Mouse (Mus musculus) layer of hippocampus, adult 18-20 months (tissue): ENCODE data around the gene Cog5. TPM values are rescaled to one million over a fixed set of nuclear protein-coding genes. Genes with fewer than 3 reads are reported as not detected.

Experiments used
- DNase-seq, 2 experiments: peaks; one replicate each; pipeline ENCODE4 v3.0.0; 2022; ENCODE audit warnings: low spot score in 2 of 2
- total RNA-seq, 2 experiments: library from RNA; stranded (reverse); gene quantifications; 2 replicates each; pipeline ENCODE4 v1.2.3; 2021

Gene Cog5
- total RNA-seq, 2 experiments from 2014 or later, result 63.6 to 64.7 TPM

GRCm38 (mm10) chr12:31928498-31928897, 273.8 kb downstream of the Cog5 start:
- DNase-seq, result no peak

- DNase-seq, result no peak
Measured at GRCm38 (mm10) chr12:31931818-31932217, 277.1 kb downstream of the Cog5 start.

- DNase-seq, result no peak
Measured at GRCm38 (mm10) chr12:31936657-31937300, 282.1 kb downstream of the Cog5 start.

GRCm38 (mm10) chr12:31937613-31938012, 282.9 kb downstream of the Cog5 start:
- DNase-seq, result no peak

GRCm38 (mm10) chr12:31938391-31938997, 283.8 kb downstream of the Cog5 start:
- no peak for DNase-seq

- DNase-seq, result no peak
Measured at GRCm38 (mm10) chr12:31939026-31939425, 284.4 kb downstream of the Cog5 start.

- DNase-seq, result no peak
Measured at GRCm38 (mm10) chr12:31943020-31943654, 288.5 kb downstream of the Cog5 start.

- DNase-seq, result no peak
Measured at GRCm38 (mm10) chr12:31944405-31944804, 289.7 kb downstream of the Cog5 start.

GRCm38 (mm10) chr12:31947476-31947875, 292.8 kb downstream of the Cog5 start:
- DNase-seq, result no peak

GRCm38 (mm10) chr12:31948101-31949000, 293.7 kb downstream of the Cog5 start:
- no peak for DNase-seq

GRCm38 (mm10) chr12:31949193-31949741, 294.6 kb downstream of the Cog5 start:
- DNase-seq, result peak; percentile 85 to 93

GRCm38 (mm10) chr12:31949759-31950658, 295.3 kb downstream of the Cog5 start, which contains the start of gene Hbp1:
Hbp1 (minus strand) TSS chr12:31950535.
- DNase-seq, result peak; percentile 100

- no peak for DNase-seq
Measured at GRCm38 (mm10) chr12:31950659-31951031, 296.0 kb downstream of the Cog5 start.

GRCm38 (mm10) chr12:31955843-31956242, 301.2 kb downstream of the Cog5 start:
- DNase-seq, result no peak

GRCm38 (mm10) chr12:31964074-31964473, 309.4 kb downstream of the Cog5 start:
- DNase-seq, result peak; percentile 40 to 79

GRCm38 (mm10) chr12:31965517-31966212, 311.0 kb downstream of the Cog5 start:
- DNase-seq, result peak; percentile 56 to 81

- DNase-seq, result no peak
Measured at GRCm38 (mm10) chr12:31966405-31966804, 311.7 kb downstream of the Cog5 start.

GRCm38 (mm10) chr12:31967536-31967935, 312.9 kb downstream of the Cog5 start:
- peak in 1 of 2 experiments; percentile 78 for DNase-seq

- DNase-seq, result no peak
Measured at GRCm38 (mm10) chr12:31969111-31969510, 314.4 kb downstream of the Cog5 start.
